Mouse (Mus musculus) layer of hippocampus, postnatal 10 days (tissue): Measurements from ENCODE around the gene Padi2. TPM values are rescaled to one million over a fixed set of nuclear protein-coding genes. Genes with fewer than 3 reads are reported as not detected.

Experiments used
- DNase-seq, 2 experiments: peaks; one replicate each; pipeline ENCODE4 v3.0.0; 2021; ENCODE audit warnings: low spot score in 2 of 2
- total RNA-seq, 2 experiments: library from RNA; stranded (reverse); gene quantifications; 2 replicates each; pipeline ENCODE4 v1.2.3; 2021

Padi2 gene
- total RNA-seq, 2 experiments from 2014 or later = 8.0 to 9.6 TPM

- DNase-seq = no peak
Observed at GRCm38 (mm10) chr4:140958319-140958718, 52.2 kb downstream of the Padi2 start.

- DNase-seq = no peak
Observed at GRCm38 (mm10) chr4:140959128-140959679, 53.1 kb downstream of the Padi2 start.

- no peak for DNase-seq
Observed at GRCm38 (mm10) chr4:140959715-140960479, 53.8 kb downstream of the Padi2 start.

- DNase-seq = peak; percentile 93 to 94
Observed at GRCm38 (mm10) chr4:140960781-140961466, 54.8 kb downstream of the Padi2 start, which contains the start of gene Sdhb. Gene Sdhb (plus strand): TSS chr4:140961203.

GRCm38 (mm10) chr4:140961467-140962206, 55.5 kb downstream of the Padi2 start:
- no peak for DNase-seq

GRCm38 (mm10) chr4:140962207-140962909, 56.2 kb downstream of the Padi2 start:
- no peak for DNase-seq

GRCm38 (mm10) chr4:140962950-140963349, 56.8 kb downstream of the Padi2 start:
- no peak for DNase-seq

GRCm38 (mm10) chr4:140963941-140964597, 57.9 kb downstream of the Padi2 start:
- no peak for DNase-seq

GRCm38 (mm10) chr4:140964620-140965019, 58.5 kb downstream of the Padi2 start:
- peak; percentile 77 to 83 for DNase-seq

GRCm38 (mm10) chr4:140967386-140968159, 61.4 kb downstream of the Padi2 start:
- no peak for DNase-seq

- DNase-seq = no peak
Observed at GRCm38 (mm10) chr4:140971691-140972090, 65.5 kb downstream of the Padi2 start.

- DNase-seq = no peak
Observed at GRCm38 (mm10) chr4:140974408-140974807, 68.3 kb downstream of the Padi2 start.

GRCm38 (mm10) chr4:140975356-140975755, 69.2 kb downstream of the Padi2 start:
- no peak for DNase-seq

GRCm38 (mm10) chr4:140977278-140977677, 71.1 kb downstream of the Padi2 start:
- DNase-seq = no peak

GRCm38 (mm10) chr4:140977886-140978692, 71.9 kb downstream of the Padi2 start:
- no peak for DNase-seq

- no peak for DNase-seq
Observed at GRCm38 (mm10) chr4:140981605-140982004, 75.5 kb downstream of the Padi2 start.

- no peak for DNase-seq
Observed at GRCm38 (mm10) chr4:140982808-140983207, 76.7 kb downstream of the Padi2 start.

- DNase-seq = peak in 1 of 2 experiments; percentile 31
Observed at GRCm38 (mm10) chr4:140983442-140983841, 77.3 kb downstream of the Padi2 start.

- no peak for DNase-seq
Observed at GRCm38 (mm10) chr4:140984544-140984943, 78.4 kb downstream of the Padi2 start.
